Mouse (Mus musculus) embryonic stem cell, embryonic (primary cell): ENCODE results near the gene Rnf43.

Source experiments
- CTCF ChIA-PET, 4 experiments: fragments of 300-600 bp in 2 of 4; fragments of 350-600 bp in 2 of 4; sonication (Branson Sonifier 250); formaldehyde crosslinking; loops; one replicate each; lab custom pipeline; 2022; ENCODE audit warnings: inconsistent platforms in 2 of 4; lab: Charles Lee
- POLR2A ChIA-PET, 4 experiments: fragments of 300-600 bp in 2 of 4; fragments of 350-600 bp in 2 of 4; sonication (Branson Sonifier 250); formaldehyde crosslinking; loops; one replicate each; lab custom pipeline; 2022; ENCODE audit warnings: antibody characterized with exemption in 4 of 4, inconsistent platforms in 1 of 4; lab: Charles Lee

Gene Rnf43

GRCm38 (mm10) chr11:87662407-87662806 lies at the start of gene Rnf43:
Gene Rnf43, plus strand, starts transcription at chr11:87662722.
- ChIA-PET POLR2A (interaction anchor here in 2 of 4 experiments (0.5 to 1.8 kb wide), 14 partner anchors 9 to 101 kb away, joined by 3 to 6 read pairs (median 4); partner anchors contain the start of genes Mtmr4 (in 1 of the 2), Supt4a (in 1 of the 2) and Tspoap1 (in 1 of the 2)), CTCF (interaction anchor here (0.6 to 1.5 kb wide), 16 partner anchors 11 to 120 kb away, joined by 3 to 9 read pairs (median 3); no protein-coding TSS in a partner anchor)

- CTCF ChIA-PET, result interaction anchor here in 1 of 4 experiments (0.6 kb wide), 1 partner anchor 419 kb away, joined by 3 read pairs; no protein-coding TSS in a partner anchor
- POLR2A ChIA-PET, result interaction anchor here in 3 of 4 experiments (0.5 to 3.5 kb wide), 6 partner anchors 9 to 23 kb away, joined by 4 to 11 read pairs (median 6); partner anchors contain the start of gene Mtmr4 (in 1 of the 3)
Observed at GRCm38 (mm10) chr11:87613972-87614371, 48.5 kb upstream of the Rnf43 start.

- CTCF ChIA-PET, result no interaction called here
Observed at GRCm38 (mm10) chr11:87615551-87615950, 47.0 kb upstream of the Rnf43 start.

GRCm38 (mm10) chr11:87615952-87616351 lies 46.6 kb upstream of the Rnf43 start:
- POLR2A ChIA-PET, result interaction anchor here (0.5 to 2.7 kb wide), 10 partner anchors 9 to 146 kb away, joined by 3 to 14 read pairs (median 4); partner anchors contain the start of gene Mtmr4 (in 1 of the 4)
- CTCF ChIA-PET, result no interaction called here

More at GRCm38 (mm10) chr11:87615551-87615950, 47.0 kb upstream of the Rnf43 start:
- POLR2A ChIA-PET, result interaction anchor here in 3 of 4 experiments (0.5 to 2.7 kb wide), 7 partner anchors 9 to 540 kb away, joined by 3 to 14 read pairs (median 5); partner anchors contain the start of gene Mtmr4 (in 1 of the 3)

- POLR2A ChIA-PET, result interaction anchor here in 3 of 4 experiments (0.7 to 2.7 kb wide), 23 partner anchors 8 to 194 kb away, joined by 3 to 14 read pairs (median 3); partner anchors contain the start of gene Mtmr4 (in 3 of the 3)
Observed at GRCm38 (mm10) chr11:87616790-87617474, 45.6 kb upstream of the Rnf43 start, which contains the start of gene Hsf5. Gene Hsf5, plus strand, starts transcription at chr11:87617164.

GRCm38 (mm10) chr11:87617606-87618005 lies 44.9 kb upstream of the Rnf43 start:
- ChIA-PET POLR2A (interaction anchor here in 3 of 4 experiments (0.7 to 2.7 kb wide), 20 partner anchors 9 to 195 kb away, joined by 3 to 14 read pairs (median 4); partner anchors contain the start of gene Mtmr4 (in 2 of the 3)), CTCF (interaction anchor here in 1 of 4 experiments (0.6 to 0.9 kb wide), 2 partner anchors 249 to 370 kb away, joined by 3 read pairs; no protein-coding TSS in a partner anchor)

More at GRCm38 (mm10) chr11:87616790-87617474, 45.6 kb upstream of the Rnf43 start, which contains the start of gene Hsf5:
- CTCF ChIA-PET, result interaction anchor here in 1 of 4 experiments (0.6 to 0.9 kb wide), 3 partner anchors 22 to 371 kb away, joined by 3 read pairs; no protein-coding TSS in a partner anchor

GRCm38 (mm10) chr11:87623160-87623559 lies 39.4 kb upstream of the Rnf43 start:
- POLR2A ChIA-PET, result interaction anchor here in 3 of 4 experiments (0.5 to 2.7 kb wide), 14 partner anchors 16 to 179 kb away, joined by 3 to 20 read pairs (median 4); partner anchors contain the start of gene Mtmr4 (in 2 of the 3)
- CTCF ChIA-PET, result interaction anchor here in 3 of 4 experiments (0.5 to 1.5 kb wide), 3 partner anchors 16 to 430 kb away, joined by 4 to 5 read pairs (median 4); no protein-coding TSS in a partner anchor

GRCm38 (mm10) chr11:87629859-87630258 lies 32.7 kb upstream of the Rnf43 start:
- CTCF ChIA-PET, result interaction anchor here in 1 of 4 experiments (0.6 to 0.8 kb wide), 2 partner anchors 90 to 92 kb away, joined by 3 to 4 read pairs; no protein-coding TSS in a partner anchor

GRCm38 (mm10) chr11:87638793-87639192 lies 23.7 kb upstream of the Rnf43 start:
- ChIA-PET POLR2A (interaction anchor here (0.5 to 2.6 kb wide), 31 partner anchors 10 to 234 kb away, joined by 3 to 11 read pairs (median 4); partner anchors contain the start of genes Mtmr4 (in 2 of the 4), Hsf5 (in 1 of the 4), Rnf43 (in 1 of the 4) and Tspoap1 (in 1 of the 4)), CTCF (interaction anchor here (0.7 to 1.5 kb wide), 8 partner anchors 15 to 167 kb away, joined by 3 to 4 read pairs (median 4); partner anchors contain the start of genes Rnf43 (in 1 of the 4), Supt4a (in 1 of the 4) and Tspoap1 (in 1 of the 4))

More at GRCm38 (mm10) chr11:87629859-87630258, 32.7 kb upstream of the Rnf43 start:
- POLR2A ChIA-PET, result no interaction called here

GRCm38 (mm10) chr11:87639206-87639605 lies 23.3 kb upstream of the Rnf43 start:
- ChIA-PET CTCF (interaction anchor here (0.5 to 1.5 kb wide), 10 partner anchors 16 to 372 kb away, joined by 3 to 4 read pairs (median 4); partner anchors contain the start of genes Rnf43 (in 1 of the 4), Supt4a (in 1 of the 4) and Tspoap1 (in 1 of the 4)), POLR2A (interaction anchor here (0.5 to 2.6 kb wide), 33 partner anchors 10 to 596 kb away, joined by 3 to 11 read pairs (median 4); partner anchors contain the start of genes Mtmr4 (in 2 of the 4), Hsf5 (in 1 of the 4), Rnf43 (in 1 of the 4) and Supt4a (in 1 of the 4))

GRCm38 (mm10) chr11:87642865-87643264 lies 19.7 kb upstream of the Rnf43 start:
- ChIA-PET POLR2A (interaction anchor here in 1 of 4 experiments (0.6 to 0.7 kb wide), 2 partner anchors 10 to 217 kb away, joined by 3 read pairs; no protein-coding TSS in a partner anchor), CTCF (no interaction called here)

GRCm38 (mm10) chr11:87654693-87655092 lies 7.8 kb upstream of the Rnf43 start:
- ChIA-PET CTCF (no interaction called here), POLR2A (no interaction called here)

GRCm38 (mm10) chr11:87659216-87659615 lies 3.3 kb upstream of the Rnf43 start:
- POLR2A ChIA-PET, result no interaction called here
- CTCF ChIA-PET, result interaction anchor here in 1 of 4 experiments (0.7 kb wide), 1 partner anchor 457 kb away, joined by 4 read pairs; no protein-coding TSS in a partner anchor

GRCm38 (mm10) chr11:87662822-87663221 lies 300 bp downstream of the Rnf43 start:
- POLR2A ChIA-PET, result interaction anchor here in 2 of 4 experiments (0.5 to 1.8 kb wide), 15 partner anchors 9 to 101 kb away, joined by 3 to 6 read pairs (median 4); partner anchors contain the start of genes Mtmr4 (in 1 of the 2), Supt4a (in 1 of the 2) and Tspoap1 (in 1 of the 2)
- CTCF ChIA-PET, result interaction anchor here (0.6 to 1.5 kb wide), 15 partner anchors 10 to 120 kb away, joined by 3 to 9 read pairs (median 3); no protein-coding TSS in a partner anchor

GRCm38 (mm10) chr11:87663948-87664347 lies 1.4 kb downstream of the Rnf43 start:
- ChIA-PET POLR2A (no interaction called here), CTCF (no interaction called here)

- POLR2A ChIA-PET, result interaction anchor here in 1 of 4 experiments (1.1 kb wide), 1 partner anchor 56 kb away, joined by 3 read pairs; no protein-coding TSS in a partner anchor
- CTCF ChIA-PET, result interaction anchor here in 3 of 4 experiments (0.6 to 1.3 kb wide), 4 partner anchors 11 to 203 kb away, joined by 3 to 4 read pairs (median 3); no protein-coding TSS in a partner anchor
Observed at GRCm38 (mm10) chr11:87664521-87664920, 2.0 kb downstream of the Rnf43 start.

- ChIA-PET POLR2A (interaction anchor here in 1 of 4 experiments (0.7 to 1.1 kb wide), 2 partner anchors 11 to 55 kb away, joined by 3 read pairs; no protein-coding TSS in a partner anchor), CTCF (interaction anchor here in 3 of 4 experiments (0.6 to 1.3 kb wide), 4 partner anchors 10 to 202 kb away, joined by 3 to 4 read pairs (median 3); no protein-coding TSS in a partner anchor)
Observed at GRCm38 (mm10) chr11:87665224-87665623, 2.7 kb downstream of the Rnf43 start.
